Mouse (Mus musculus): ENCODE results near the gene Kif24. TPM values are rescaled to one million over a fixed set of nuclear protein-coding genes. Genes with fewer than 3 reads are reported as not detected.
"Not testable (repeated sequence)": the region's sequence is repeated elsewhere in the genome, so short reads cannot be mapped to it uniquely, and the experiment has no call there.

Kif24 gene
- total RNA-seq, 1 experiment from 2014 or later: 2.4 TPM

DNA sequence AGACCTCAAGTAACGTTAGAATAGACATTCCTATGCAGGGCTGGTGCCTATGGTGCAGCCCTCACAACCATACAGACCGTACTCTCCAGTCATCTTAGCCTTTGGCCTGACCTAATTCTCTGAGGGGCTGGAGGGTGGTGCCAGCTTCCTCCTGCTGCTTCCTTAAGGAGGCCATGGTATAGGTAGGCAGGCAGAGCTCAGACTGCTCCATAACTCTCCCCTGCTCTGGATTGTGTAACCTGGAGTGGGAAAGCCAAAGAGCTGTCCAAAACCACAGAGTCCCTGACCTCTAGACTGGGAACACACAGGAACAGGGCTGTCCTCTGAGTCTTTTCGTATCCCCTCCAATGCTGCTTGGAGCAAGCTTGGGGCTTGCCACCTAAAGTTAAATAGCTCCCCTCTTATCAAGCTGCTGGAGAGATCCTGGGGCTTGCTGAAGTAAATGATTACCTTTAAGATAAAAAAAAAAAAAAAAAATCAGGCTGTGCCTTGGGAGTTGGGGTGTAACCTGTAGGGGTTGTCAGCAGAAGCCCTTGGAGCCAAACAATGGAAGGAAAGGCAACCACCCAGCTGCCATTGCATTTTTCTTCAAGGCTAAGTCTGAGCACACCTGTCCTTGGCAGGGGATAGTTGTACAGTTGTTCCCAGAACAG lies 28.9 kb upstream of the Kif24 start:
- peak; percentile 44 for DNase-seq

DNA sequence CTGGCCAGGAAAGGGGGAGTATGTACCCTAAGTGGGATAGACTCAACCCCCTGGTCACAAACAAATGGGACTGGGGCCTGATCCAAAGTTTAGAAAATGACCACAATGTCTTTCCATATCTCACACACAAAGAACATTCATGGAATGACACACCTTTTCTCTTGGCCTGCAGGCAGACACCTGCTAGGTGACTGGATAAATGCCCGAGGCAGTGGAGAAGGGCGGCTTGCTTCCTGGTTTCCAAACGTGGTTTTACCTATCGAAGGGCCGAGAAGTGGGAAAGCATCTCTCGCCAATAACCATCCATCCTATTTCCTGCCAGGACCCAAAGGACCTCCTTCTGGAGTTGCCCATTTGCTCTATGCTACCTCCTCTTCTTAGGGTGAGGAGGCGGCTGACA lies 28.3 kb upstream of the Kif24 start:
- DNase-seq: no peak

DNA sequence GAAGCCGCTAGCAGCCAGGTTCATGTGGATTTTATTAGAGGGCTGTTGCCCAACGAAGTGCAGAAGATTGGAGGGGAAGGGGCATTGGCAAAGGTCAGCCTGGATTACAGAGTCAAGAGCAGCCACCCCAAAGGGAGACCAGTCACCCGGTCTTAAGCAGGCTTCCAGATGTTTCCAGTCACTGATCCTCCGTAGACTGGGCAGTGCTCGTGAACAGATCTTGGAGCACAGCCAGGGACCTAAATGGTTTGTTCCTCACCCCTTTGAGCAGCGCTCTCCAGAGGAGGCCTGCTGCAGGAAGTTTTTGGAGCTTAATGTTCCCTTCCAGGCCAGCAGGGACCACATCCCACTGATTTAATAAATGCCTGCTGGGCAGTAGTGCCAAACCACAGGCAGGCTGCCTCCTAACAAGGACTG lies 16.9 kb upstream of the Kif24 start:
- DNase-seq: peak; percentile 63

DNA sequence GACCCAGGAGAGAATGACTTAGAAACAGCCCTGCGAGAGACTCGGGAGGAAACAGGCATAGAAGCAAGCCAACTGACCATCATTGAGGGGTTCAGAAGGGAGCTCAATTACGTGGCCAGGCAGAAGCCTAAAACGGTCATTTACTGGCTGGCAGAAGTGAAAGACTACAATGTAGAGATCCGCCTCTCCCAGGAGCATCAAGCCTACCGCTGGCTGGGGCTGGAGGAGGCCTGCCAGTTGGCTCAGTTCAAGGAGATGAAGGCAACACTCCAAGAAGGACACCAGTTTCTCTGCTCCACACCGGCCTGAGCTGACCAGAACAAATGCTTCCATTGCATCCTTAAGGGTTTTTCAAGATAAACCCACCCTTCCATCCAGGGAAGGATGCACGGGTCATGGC lies 15.6 kb upstream of the Kif24 start:
- peak; percentile 56 for DNase-seq

DNA sequence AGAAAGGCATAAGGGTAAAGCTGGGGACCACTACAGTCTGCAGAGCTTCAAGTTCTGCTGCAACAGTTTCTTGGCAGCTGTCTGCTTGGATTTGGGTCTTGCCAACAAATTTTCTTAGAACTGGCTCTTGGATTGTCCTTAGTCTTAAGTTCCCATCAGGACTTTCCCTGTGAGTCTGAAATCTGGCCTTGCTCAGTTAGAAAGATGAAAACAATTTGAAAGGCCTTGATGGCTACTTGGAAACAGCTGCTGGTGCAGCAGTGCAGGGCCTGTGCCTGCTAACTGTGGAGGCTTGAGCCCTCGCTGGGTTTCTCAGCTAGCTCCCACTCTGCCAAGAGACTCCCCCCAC lies 14.7 kb upstream of the Kif24 start:
- DNase-seq: peak; percentile 27

DNA sequence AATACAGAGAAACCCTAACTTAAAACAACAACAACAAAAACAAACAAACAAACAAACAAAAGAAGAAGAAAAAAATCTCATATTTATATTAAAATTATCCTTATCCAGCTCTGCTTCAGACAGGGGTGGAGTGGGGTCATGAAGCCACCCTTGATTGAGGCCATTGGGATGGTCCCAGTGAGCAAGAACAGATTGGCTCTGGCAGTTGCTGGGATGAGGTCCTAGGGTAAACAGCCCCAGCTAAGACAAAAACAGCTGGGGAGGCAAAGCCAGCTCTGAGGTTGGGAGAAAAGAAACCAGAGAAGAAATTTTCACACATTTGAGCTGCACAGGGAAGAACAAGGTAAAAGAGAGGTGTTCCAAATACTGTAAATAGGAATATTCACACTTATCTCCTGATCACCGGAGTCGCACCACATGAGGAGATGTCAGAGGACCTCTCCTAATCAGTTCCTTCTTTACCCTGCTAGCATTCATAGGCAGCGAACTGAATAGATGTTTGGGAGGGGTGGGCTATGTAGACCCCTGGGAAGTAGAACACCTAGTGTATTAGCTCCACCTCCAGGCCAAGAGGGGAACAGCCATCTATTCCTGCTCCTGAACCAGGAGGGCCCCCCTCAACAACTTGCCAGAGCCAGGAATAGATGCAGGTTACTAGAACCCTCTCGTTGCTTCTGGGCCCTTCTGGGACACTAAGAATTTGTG lies 14.2 kb upstream of the Kif24 start:
- DNase-seq: no peak

DNA sequence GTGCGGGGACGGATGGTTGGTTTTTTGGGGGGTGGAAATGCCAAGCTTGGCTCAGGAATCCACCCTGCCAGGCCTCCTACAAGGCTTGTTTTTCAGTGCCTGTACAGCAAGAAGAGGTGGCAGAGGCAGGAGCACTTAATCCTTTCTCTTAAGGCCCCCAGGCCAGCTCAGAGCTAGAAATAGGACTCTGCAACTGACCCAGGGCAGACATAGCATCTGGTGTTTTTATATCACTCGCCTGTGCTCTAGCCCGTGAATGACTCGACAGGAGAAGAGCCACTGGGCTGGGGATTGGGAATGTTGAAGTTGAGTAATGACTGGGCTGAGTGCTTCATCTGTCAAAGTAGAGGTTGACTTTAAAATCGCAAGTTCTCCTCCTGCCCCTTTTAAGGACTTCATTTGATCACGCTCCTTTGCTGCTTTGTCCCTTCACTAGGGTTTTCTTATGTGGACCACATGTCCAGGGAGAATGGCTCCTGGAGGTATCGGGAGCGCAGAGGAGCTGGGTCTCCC lies 13.0 kb upstream of the Kif24 start:
- no peak for DNase-seq

DNA sequence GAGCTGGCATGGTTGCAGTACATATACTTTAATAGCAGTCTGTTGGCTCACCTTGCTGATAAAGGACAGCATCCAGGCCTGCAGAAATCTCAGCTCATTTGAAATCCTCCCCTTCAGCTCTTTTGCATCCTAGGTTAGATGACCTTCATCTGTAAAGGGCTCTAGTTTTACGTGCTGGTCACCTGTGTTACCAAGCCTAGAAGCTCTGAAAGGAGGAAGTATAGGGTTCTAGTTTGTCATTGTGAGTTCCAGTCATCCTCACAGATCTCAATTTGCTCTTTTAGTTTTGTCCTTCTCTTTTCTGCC lies 6.7 kb upstream of the Kif24 start:
- no peak for DNase-seq

DNA sequence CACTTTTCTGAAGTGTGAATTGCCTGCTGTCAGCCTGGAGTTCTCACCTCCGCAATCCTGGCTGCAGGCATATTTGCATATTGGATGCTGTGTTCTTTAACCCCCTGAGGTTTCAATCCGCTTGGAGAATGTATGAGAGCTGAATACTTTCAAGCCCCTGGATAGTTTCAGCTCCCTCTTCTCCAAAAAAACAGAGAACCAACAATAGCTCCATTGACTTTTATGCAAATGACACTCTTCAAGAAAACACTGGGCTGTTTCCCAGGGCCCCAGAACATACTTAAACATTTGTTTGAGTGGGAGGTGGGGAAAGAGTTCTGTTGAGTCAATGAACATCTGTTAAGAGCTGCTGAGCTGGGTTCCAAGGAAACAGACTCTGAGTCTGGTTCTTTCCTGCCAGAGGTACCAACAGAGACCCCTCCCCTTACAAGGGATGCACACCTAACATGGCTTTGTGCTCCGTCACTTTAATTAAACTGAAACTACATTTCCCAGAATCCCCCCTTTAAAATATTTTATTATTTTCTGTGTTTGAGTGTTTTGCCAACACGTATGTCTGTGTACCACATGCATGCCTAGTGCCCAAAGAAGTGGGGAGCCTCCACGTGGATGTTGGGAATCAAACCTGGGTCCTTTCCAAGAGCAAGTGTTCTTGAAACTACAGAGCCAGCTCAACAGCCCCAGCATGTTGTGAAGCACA lies 6.1 kb upstream of the Kif24 start:
- no peak for DNase-seq

DNA sequence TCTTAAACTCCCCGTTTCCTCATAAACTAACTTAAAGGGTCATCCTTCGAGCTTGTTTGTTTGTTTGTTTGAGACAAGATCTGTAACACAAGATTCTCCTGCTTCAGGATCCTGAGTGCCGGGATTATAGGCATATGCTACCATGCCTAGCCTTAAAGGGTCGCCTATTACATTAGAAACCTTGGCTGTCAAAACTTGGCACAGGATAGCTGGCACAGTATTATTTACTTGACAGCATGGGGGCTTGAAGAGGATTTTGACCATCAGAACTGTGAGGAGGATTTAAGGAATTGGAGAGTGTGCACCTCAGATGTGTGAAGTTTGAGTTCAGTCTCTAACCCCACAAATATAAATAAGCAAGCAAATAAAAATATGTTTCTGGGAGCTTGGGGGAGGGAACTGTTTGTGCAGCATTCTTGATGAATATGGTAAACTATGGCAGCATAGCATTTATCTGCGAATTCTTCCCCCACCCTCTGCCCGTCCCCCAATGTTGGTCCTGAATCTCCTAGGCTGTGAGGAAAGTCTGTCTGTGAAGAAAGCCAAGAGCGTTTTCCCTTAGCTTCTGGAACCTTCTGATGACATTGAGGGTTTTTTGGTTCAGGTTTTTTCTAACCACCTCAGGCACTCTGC lies 5.5 kb upstream of the Kif24 start:
- DNase-seq: no peak

DNA sequence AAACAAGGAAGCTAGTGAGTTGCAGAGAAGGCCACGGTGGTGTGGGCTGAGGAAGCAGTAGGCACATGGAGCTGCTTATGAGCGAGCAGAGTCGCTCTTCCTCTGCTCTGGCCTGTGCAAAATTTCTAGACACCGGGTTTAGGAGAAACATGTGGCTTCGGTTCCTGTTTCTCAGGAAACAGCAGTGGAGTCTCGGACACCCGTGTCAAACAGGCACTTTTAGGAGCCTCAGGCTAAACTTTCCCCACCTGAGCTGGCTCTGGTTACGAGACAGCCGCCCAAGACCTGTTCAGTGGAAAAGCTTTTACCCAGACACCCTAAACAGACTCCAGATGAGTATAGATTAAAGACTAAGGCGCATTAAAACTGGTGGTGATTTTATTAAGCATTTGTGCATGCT lies 4.5 kb upstream of the Kif24 start:
- no peak for DNase-seq

DNA sequence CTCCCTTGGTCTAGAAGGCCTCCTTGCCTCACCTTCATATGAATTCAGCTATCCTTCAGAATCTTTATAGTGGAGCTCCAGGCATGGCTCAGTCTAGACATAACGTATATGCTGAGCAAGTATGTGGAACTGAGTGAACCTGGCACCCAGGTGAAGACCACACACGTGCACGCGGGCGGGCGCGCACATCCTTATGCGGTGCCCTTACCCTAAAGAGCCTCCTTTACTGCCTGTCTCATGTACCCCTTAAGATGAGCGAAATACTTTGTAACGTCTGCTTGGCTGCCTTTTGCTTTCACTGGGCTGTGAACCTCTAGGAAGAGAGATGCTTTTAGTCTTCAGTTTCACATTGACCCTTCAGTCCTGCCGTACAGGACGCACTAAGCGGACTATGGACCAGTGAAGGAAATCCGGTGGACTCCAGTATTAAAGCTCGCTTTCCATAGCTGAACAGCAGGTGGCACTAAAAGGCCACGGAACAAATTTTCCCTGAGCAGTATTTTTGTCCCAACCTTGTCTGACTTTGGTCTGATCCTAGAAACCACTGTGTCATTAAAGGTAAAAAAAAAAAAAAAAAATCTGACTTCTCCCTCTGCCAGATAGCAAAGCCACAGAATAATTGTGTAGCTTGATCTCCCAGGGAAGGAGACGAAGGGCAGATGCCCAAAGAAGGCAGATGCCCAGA lies 3.9 kb upstream of the Kif24 start:
- DNase-seq: peak; percentile 79

DNA sequence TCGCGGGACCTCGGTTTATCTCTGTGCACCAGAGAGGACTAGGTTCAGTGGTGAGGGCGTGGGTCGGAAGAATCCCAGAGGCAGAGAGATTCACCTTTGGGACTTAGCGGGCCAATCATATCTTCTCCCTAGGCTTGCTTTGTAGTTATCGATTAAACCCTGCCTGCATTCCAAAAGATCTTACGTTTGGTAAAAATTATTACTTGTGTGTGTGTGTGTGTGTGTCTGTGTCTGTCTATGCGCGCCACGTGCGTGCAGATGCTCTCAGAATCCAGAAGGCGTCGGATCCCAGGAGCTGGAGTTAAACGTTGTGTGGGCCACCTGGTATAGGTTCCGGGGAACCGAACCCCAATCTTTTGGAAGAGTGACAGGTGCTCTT lies 589 bp upstream of the Kif24 start:
- DNase-seq: no peak

DNA sequence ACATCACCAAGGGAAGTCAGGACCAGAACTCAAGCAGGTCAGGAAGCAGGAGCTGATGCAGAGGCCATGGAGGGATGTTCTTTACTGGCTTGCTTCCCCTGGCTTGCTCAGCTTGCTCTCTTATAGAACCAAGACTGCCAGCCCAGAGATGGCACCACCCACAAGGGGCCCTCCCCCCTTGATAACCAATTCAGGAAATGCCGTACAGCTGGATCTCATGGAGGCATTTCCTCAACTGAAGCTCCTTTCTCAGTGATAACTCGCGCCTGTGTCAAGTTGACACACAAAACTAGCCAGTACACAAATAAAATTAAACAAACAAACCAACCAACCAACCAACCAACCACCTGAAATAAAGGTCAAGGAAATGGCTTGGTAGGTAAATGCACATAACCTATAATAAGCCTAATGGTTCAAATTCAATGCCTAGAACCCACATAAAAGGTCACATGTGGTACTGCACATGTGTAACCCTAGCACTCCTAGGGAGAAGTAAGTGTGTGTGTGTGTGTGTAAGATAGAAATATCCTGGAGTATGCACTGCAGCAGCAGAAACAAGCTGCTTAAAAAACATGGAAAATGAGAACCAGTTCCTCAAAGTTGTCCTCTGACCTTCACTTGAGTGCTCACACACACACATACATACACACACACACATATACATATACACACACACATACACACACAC lies 1.5 kb downstream of the Kif24 start:
- not testable (repeated sequence) for DNase-seq

DNA sequence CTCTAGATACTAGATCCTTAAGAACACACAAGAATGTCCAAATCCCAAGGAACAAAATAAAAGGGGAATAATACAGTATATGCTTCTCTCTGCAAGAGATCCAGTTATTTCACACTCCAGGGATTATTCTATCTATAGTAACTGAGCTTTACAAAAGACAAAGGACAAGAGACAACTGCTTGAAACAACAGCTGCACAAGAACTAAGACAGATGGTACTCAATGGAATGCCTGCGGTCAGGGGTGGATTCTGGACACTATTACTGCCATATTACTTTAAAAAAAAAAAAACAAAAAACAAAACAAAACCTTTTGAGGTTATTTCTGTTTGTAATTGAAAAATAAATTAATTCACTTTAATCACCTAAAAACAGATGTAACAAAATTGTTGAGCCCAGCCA lies 4.0 kb downstream of the Kif24 start:
- no peak for DNase-seq

DNA sequence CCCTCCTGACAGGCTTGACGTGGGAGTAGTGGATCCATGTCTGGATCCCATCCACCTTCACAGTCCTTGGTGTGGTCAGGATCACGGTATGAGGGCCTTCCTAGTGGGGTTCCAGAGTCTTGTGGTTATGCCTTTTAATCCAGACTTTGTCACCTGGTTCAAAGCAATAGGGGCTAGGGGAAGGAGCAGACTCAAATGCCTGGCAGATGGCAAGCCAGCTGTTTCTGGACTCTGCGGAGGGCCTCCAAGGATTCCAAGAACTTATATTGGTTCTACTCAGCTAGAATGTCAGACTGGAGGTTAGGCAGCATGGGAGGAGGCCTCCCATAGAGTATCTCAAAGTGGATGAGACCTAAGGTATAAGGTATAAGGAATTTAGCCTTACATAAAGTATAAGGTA lies 17.1 kb downstream of the Kif24 start:
- no peak for DNase-seq

DNA sequence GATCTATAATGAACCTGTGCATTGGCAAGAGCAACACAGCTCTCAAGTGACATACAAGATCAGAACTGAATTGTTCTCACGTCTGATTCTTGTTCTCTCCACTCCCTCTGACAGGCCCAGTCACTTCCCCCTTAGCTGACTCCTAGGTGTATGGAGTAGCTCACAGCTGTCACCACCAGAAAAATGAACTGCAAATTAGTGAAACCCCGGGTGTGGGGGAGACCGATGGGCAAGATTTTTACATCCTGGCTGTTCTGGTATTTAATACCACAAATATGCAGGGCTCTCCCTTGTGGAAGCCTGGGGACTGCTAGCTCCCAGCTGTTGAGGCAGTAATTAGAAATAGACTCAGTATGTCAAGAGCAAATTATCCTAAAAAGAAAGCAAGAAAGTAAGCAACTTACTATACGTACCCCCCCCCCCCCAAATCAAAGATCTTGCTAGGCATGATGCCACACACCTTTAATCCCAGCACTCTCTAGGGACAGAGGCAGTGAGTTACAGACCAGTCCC lies 21.8 kb downstream of the Kif24 start:
- DNase-seq: no peak

DNA sequence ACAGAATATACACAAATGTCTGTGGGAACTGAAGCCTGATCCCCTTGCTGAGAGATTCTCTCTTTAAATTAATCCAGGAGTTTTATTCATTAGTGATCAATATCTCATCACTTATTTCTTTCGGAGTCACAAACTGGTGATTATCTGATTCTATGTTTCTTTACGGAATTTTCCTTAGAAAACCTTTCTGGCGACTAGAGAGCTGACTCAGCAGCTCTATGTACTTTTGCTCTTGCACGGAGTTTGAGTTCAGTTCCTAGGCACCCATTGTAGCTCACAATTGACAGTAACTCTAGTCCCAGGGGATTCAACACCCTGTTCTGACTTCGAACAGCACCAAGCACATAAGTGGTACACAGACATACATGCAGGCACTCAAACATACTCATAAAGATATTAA lies 25.8 kb downstream of the Kif24 start:
- DNase-seq: no peak

DNA sequence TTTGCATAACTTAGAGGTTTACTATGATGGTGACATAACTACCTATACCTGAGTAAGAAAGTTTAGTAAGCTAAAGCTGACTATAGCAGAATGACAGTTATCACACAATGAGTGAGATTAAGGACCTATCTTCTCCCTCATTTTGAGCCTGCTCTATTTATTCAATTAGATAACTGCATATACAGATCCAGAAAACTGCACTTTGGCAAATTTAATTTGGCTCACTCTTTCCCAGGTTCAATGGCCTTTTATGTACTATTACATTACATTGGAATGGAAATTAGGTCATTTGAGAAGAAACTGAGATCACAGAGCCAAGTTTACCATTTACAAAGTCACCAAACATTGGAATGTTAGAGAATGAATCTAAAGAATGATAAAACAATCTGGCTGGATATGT lies 47.7 kb downstream of the Kif24 start:
- no peak for DNase-seq

DNA sequence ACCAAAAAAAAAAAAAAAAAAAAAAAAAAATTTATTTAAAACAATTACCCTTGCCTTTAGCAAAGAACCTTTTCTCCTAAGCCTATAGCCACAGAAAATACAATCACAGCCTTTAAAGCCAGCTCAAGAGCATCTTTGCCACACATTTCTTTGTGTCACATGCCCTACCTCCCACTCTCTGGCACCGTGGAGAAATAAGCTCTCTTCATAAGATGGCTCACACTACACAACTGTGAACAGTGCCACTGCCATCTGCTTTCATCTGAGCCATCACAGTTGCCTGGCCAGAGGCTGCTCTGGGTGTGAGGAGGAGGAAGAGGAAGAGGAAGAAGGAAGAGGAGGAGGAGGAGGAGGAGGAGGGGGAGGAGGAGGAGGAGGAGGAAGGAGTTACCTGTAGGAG lies 55.3 kb downstream of the Kif24 start:
- no peak for DNase-seq

DNA sequence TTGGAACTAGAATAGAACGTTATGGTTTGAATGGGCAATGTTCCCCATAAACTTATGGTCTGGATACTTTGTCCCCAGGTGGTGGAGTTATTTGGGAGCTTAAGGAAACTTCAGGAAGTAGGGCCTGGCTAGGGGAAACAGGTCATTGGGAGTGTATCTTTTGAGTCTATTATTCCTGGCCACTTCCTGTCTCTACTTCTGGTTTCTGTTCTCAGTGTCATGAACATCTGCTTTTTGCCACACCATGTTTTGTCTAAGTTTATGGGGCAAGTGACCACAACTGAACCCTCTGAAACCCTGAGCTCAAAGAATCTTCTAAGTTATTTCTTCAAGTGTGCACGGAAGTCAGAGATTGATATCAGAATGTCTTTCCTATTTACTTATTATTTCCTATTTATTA lies 57.3 kb downstream of the Kif24 start:
- no peak for DNase-seq

DNA sequence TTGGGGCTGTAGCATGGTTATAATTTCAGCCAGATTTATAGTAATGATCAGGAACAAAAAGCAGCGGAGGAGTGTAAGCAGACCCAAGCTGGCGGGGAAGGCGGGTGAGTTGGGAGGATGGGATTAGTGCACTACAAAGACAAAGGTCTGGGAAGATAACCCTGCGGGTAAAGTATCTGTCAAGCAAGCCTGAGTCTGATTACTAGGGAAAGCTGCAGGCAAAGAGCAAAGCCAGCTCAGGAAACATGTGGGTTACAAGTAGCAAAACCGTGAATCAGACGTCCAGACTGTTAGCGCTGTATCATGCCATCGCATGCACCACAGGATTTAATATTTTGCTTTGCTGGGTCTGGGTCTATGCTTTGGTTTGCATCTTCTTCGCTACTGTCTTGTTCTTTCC lies 58.1 kb downstream of the Kif24 start:
- no peak for DNase-seq

Data from adrenal gland, postnatal 14 days (tissue).